Mouse (Mus musculus): Measurements from ENCODE around the gene Acrbp. TPM values are rescaled to one million over a fixed set of nuclear protein-coding genes. Genes with fewer than 3 reads are reported as not detected.

The Acrbp gene
- polyA plus RNA-seq, 1 experiment from 2014 or later, result 12.9 TPM

DNA sequence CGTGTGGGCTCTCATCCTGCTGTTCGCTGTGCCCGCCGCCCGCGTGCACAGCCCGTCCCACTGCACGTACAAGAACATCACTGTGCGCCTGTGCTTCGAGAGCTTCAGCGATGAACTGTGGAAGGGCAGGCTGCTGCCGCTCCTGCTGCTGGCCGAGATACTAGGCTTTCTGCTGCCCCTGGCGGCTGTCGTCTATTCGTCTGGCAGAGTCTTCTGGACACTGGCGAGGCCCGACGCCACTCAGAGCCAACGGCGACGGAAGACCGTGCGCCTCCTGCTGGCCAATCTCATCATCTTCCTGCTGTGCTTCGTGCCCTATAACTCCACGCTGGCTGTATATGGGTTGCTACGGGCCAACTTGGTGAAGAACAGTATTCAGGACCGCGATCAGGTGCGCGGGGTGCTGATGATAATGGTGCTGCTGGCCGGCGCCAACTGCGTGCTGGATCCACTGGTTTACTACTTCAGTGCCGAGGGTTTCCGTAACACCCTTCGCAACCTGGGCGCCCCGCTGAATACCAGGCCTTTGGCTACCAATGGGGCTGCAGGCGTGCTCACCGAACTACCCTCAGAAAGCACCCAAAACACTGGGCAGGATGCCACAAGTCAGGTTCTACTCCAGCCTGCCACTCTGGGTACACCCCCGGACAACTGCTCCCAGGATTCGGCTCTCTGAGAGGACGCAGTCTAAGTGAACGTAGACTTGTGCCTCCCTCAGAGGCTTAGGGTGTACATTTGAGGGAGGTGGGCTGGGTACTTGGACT is 32.5 kb downstream of the Acrbp start:
- no peaks in the 10 kb centered on the region for H3K9me3 ChIP-seq (ENCODE audit: control insufficient read depth, low read length)
- peak overlapping the region; percentile 26; the same call in 1 of the 2 replicates for H3K27ac ChIP-seq (ENCODE audit: low read length)
- H3K9ac ChIP-seq (ENCODE audit: low read length), result peak overlapping the region; percentile 59
- peak overlapping the region; percentile 41 for H3K4me3 ChIP-seq (ENCODE audit: low read length)
- H3K4me2 ChIP-seq (ENCODE audit: low read depth, low read length), result peak overlapping the region; percentile 63
- peak; percentile 96 for ATAC-seq (ENCODE audit: low read depth)
- 26% methylated on average over 45 of the region's 45 CpGs for WGBS
- H3K27me3 ChIP-seq (ENCODE audit: control insufficient read depth, insufficient read depth, low read depth, low read length), result no peaks in the 10 kb centered on the region
- no peaks in the 10 kb centered on the region for H3K4me1 ChIP-seq (replicated peaks; ENCODE audit: control insufficient read depth, insufficient read depth, low read length)
- no peaks in the 10 kb centered on the region for H3K36me3 ChIP-seq (ENCODE audit: control insufficient read depth, insufficient read depth, low read length)

DNA sequence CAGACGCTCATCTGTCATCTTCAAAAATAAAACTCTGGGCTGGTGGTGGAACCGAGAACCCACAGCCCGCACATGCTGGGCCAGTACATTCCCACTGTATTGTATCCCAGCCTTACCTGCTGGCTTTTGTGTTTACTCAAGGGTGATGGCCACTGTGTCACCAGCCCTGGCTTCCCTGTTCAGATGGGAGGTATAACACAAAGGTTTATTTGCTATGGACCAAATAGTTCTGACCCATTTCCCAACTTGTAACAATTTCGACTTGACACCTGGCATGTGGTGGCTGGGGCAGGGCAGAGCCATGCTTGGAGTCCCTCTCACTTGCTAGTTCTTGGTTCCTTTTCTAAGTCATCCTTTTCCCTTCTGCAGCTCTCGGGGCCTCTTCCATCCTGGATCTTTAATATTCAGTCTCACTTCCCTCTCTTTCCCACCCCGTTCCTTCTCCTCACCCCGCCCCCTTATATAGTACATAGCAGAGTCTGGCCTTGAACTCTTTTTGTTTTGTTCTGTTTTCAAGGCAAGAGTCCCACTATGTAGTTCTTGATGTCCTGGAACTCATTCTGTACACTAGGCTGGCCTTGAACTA is 33.4 kb downstream of the Acrbp start:
- WGBS, result 83% methylated on average over 7 of the region's 7 CpGs
- no peaks in the 10 kb centered on the region for H3K36me3 ChIP-seq (ENCODE audit: control insufficient read depth, insufficient read depth, low read length)
- no peak for ATAC-seq (ENCODE audit: low read depth)

DNA sequence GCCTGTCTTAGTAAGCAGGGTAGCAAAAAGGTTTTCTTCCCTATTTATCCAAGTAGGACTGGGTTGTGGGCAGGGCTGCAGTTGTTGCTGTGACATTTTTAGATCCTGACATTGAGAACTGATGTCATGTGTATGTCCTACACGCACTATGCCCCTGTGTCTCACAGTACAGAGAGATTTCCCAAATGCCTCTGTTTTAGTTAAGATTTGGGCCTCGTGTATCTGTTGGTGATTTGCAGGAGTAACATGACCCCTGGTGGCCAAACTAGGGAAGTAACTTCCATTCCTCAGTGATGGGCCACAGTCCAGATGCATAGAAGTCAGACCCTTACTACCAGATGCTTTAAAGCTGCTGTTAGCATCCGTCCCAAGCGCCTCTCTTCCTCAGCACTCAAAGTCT is 34.9 kb downstream of the Acrbp start:
- Histone ChIP-seq H3K27ac (ENCODE audit: low read length) (no peak overlapping the region), H3K4me1 (replicated peaks; ENCODE audit: control insufficient read depth, insufficient read depth, low read length) (peaks cover 11% of the 10 kb centered on the region), H3K4me2 (ENCODE audit: low read depth, low read length) (no peak overlapping the region), H3K9ac (ENCODE audit: low read length) (no peak overlapping the region), H3K4me3 (ENCODE audit: low read length) (no peak overlapping the region), H3K27me3 (ENCODE audit: control insufficient read depth, insufficient read depth, low read depth, low read length) (no peaks in the 10 kb centered on the region), H3K36me3 (ENCODE audit: control insufficient read depth, insufficient read depth, low read length) (no peaks in the 10 kb centered on the region), H3K9me3 (ENCODE audit: control insufficient read depth, low read length) (no peaks in the 10 kb centered on the region)
- 3% methylated on average over 4 of the region's 4 CpGs for WGBS
- peak; percentile 8 for ATAC-seq (ENCODE audit: low read depth)

More for the DNA sequence above, 33.4 kb downstream of the Acrbp start:
- no peaks in the 10 kb centered on the region for H3K4me1 ChIP-seq (replicated peaks; ENCODE audit: control insufficient read depth, insufficient read depth, low read length)
- H3K27me3 ChIP-seq (ENCODE audit: control insufficient read depth, insufficient read depth, low read depth, low read length), result no peaks in the 10 kb centered on the region
- H3K9ac ChIP-seq (ENCODE audit: low read length), result no peak overlapping the region
- H3K9me3 ChIP-seq (ENCODE audit: control insufficient read depth, low read length), result no peaks in the 10 kb centered on the region
- H3K4me2 ChIP-seq (ENCODE audit: low read depth, low read length), result no peak overlapping the region
- no peak overlapping the region for H3K4me3 ChIP-seq (ENCODE audit: low read length)
- no peak overlapping the region for H3K27ac ChIP-seq (ENCODE audit: low read length)

DNA sequence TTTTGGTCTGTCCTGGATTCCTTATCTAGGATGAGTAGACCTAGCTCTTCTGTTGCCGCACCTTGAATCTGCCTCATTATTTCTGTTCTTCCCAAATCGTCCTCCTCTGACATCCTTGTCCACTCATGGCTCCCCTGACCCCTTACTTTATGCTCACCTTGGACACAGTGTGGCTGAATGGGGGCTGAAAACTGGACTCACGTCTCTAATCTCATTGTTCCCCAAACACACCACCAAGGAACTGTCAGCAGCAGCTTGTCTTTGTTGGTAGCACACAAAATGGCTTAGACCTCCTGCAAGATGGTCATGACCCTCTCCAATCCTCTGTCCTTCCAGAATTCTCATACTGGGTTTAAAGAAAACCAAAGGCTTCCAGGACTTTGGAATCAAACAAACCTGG is 38.4 kb downstream of the Acrbp start:
- H3K9me3 ChIP-seq (ENCODE audit: control insufficient read depth, low read length), result no peaks in the 10 kb centered on the region
- peak overlapping the region; percentile 97 for H3K27ac ChIP-seq (ENCODE audit: low read length)
- no peaks in the 10 kb centered on the region for H3K27me3 ChIP-seq (ENCODE audit: control insufficient read depth, insufficient read depth, low read depth, low read length)
- ATAC-seq (ENCODE audit: low read depth), result no peak
- 69% methylated on average over 3 of the region's 3 CpGs for WGBS
- H3K4me1 ChIP-seq (replicated peaks; ENCODE audit: control insufficient read depth, insufficient read depth, low read length), result peaks cover 25% of the 10 kb centered on the region
- H3K4me2 ChIP-seq (ENCODE audit: low read depth, low read length), result no peak overlapping the region
- H3K36me3 ChIP-seq (ENCODE audit: control insufficient read depth, insufficient read depth, low read length), result no peaks in the 10 kb centered on the region
- H3K4me3 ChIP-seq (ENCODE audit: low read length), result no peak overlapping the region
- H3K9ac ChIP-seq (ENCODE audit: low read length), result no peak overlapping the region

DNA sequence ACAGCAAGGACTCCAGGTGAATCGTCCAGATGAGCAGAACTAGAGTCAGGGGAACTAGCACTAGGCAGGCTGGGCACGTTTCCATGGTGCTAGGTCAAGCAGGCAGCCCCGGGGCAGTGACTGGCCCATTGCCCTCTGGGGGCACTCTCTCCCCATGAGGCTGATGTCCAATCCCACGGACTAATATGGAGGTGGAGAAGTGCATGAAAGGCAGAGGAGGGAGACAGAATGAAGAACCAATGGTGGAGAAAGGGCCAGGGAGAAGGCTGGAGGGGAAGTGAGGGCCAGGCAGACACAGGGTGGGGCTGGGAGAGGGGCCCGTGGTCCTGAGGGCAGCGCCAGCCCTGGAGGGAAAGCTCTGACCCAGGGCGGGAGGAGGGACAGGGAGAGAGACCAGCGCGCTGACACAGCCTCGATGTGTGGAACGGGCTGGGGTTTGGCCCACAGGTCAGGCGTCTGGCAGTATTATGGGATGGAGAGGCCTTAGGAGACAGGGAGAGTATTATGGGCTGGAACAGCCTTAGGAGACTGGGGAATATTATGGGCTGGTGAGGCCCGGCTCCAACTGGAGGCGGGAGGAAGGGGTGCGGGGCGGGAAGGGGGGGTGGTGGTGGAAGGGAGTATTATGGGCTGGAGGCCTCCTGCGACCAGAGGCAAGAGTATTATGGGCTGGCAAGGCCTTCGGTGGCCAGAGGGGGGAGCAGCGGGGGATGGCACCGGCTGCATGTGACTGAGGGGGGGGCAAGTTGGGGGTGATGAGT is 39.3 kb downstream of the Acrbp start:
- no peaks in the 10 kb centered on the region for H3K36me3 ChIP-seq (ENCODE audit: control insufficient read depth, insufficient read depth, low read length)
- H3K4me1 ChIP-seq (replicated peaks; ENCODE audit: control insufficient read depth, insufficient read depth, low read length), result peaks cover 25% of the 10 kb centered on the region
- H3K9ac ChIP-seq (ENCODE audit: low read length), result peak overlapping the region; percentile 64
- no peaks in the 10 kb centered on the region for H3K27me3 ChIP-seq (ENCODE audit: control insufficient read depth, insufficient read depth, low read depth, low read length)
- peak; percentile 88 for ATAC-seq (ENCODE audit: low read depth)
- 3% methylated on average over 20 of the region's 20 CpGs for WGBS
- H3K4me2 ChIP-seq (ENCODE audit: low read depth, low read length), result peak overlapping the region; percentile 70
- H3K9me3 ChIP-seq (ENCODE audit: control insufficient read depth, low read length), result no peaks in the 10 kb centered on the region
- H3K27ac ChIP-seq (ENCODE audit: low read length), result peak overlapping the region; percentile 97
- H3K4me3 ChIP-seq (ENCODE audit: low read length), result no peak overlapping the region; the same call in none of the 2 replicates

DNA sequence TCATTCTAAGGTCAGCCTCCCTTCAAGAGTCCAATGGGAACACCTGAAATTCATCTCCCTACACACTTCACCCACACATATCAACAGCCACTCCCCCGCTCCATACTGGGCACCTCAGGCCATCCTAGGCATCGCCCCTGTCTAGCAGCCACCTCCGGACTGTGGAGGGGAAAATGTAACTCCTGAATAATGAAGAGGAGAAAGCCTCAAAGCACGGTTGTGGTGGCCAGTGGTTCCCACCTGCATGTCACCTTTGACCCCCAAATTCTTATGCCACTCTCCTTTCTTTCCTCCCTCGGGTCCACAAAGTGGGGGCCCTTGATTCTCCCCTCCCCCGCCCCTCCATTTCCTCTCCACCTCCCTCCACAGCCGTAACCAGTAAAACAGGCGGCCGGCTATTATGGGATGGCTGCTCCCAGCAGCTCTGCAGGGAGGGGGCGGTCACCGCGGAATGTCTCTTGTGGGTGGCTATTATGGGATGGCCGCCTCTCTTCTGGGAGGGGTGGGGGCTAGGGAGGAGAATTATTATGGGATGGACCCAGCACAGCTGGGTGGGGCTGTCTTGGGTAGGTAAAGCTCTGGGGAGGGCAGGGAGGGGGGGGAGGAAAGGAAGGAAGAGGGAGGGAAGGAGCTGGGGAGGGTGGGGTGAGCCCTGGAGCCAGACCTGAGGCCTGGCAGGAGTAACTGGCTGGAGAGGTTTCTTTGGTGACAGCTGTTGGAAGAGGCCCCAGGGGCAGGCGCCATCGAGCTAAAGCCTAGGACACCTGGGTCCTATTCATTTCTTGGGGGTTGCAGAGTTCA is 40.2 kb downstream of the Acrbp start:
- Histone ChIP-seq H3K4me2 (ENCODE audit: low read depth, low read length) (peak overlapping the region; percentile 70), H3K9ac (ENCODE audit: low read length) (peak overlapping the region; percentile 62), H3K36me3 (ENCODE audit: control insufficient read depth, insufficient read depth, low read length) (no peaks in the 10 kb centered on the region), H3K27ac (ENCODE audit: low read length) (peak overlapping the region; percentile 97), H3K4me1 (replicated peaks; ENCODE audit: control insufficient read depth, insufficient read depth, low read length) (peaks cover 25% of the 10 kb centered on the region), H3K4me3 (ENCODE audit: low read length) (peak overlapping the region; percentile 29), H3K27me3 (ENCODE audit: control insufficient read depth, insufficient read depth, low read depth, low read length) (no peaks in the 10 kb centered on the region), H3K9me3 (ENCODE audit: control insufficient read depth, low read length) (no peaks in the 10 kb centered on the region)
- ATAC-seq (ENCODE audit: low read depth), result peak; percentile 79
- 0% methylated on average over 15 of the region's 15 CpGs for WGBS

DNA sequence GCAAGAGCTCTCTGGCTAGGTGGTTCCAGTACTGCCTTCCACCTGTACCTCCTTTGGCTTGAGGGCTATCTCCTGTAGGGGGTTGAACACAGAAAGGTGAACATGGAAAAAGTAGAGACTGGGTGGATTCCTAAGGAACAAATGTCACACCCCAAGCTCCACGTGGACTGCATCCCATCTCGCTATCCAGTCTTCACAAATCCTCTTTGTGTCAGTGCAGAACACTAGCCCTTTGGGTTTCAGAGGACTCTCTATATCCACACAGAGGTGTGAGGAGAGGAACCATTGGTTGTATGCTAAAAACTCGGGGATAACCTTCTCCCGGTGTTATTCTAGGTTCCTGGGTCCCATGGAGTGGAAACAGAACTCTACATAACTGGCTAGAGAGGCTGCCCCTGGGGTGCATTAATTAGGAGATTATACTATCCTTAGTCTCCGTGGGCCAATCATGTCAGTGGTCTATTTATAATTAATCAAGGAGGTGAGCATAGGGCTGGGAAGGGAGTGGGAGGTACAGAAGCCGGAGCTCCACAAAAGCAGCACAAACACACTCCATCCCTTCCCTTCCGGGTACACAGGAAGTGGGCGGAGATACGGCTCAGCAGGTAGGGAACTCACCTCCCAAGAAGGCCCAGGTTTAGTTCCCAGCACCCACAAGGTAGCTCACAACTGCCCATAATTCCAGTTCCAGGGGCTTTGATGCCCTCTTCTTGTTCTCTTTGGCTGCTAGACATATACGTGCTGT is 41.0 kb downstream of the Acrbp start:
- no peaks in the 10 kb centered on the region for H3K36me3 ChIP-seq (ENCODE audit: control insufficient read depth, insufficient read depth, low read length)
- no peak for ATAC-seq (ENCODE audit: low read depth)
- H3K4me2 ChIP-seq (ENCODE audit: low read depth, low read length), result peak overlapping the region; percentile 70
- 49% methylated on average over 10 of the region's 10 CpGs for WGBS
- H3K9me3 ChIP-seq (ENCODE audit: control insufficient read depth, low read length), result no peaks in the 10 kb centered on the region
- H3K4me3 ChIP-seq (ENCODE audit: low read length), result 0 out of 2 replicates have a peak overlapping the region, but pooled peaks have one; percentile 11
- peak overlapping the region; percentile 97 for H3K27ac ChIP-seq (ENCODE audit: low read length)
- H3K9ac ChIP-seq (ENCODE audit: low read length), result peak overlapping the region; percentile 62
- no peaks in the 10 kb centered on the region for H3K27me3 ChIP-seq (ENCODE audit: control insufficient read depth, insufficient read depth, low read depth, low read length)
- peaks cover 25% of the 10 kb centered on the region for H3K4me1 ChIP-seq (replicated peaks; ENCODE audit: control insufficient read depth, insufficient read depth, low read length)

DNA sequence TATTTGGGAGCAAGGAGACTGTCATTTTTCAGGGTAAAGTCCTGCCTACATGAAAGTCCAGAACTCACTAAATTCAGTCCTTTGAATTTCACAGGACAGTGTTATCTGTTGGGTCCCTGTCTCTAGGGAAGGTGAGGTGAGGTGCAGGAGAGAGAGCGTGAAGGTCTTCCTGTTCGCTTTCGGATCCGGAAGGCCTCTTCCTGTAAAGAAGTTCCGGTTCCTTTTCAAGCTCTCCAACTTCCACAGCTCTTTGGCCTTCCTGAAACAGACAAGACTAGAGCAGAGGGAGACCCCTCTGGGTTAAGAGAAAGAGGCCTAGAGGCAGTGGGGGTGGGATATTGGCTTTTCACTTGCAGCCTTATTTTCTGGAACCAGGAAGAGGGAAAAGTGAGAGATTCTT is 42.9 kb downstream of the Acrbp start:
- H3K36me3 ChIP-seq (ENCODE audit: control insufficient read depth, insufficient read depth, low read length), result no peaks in the 10 kb centered on the region
- 74% methylated on average over 5 of the region's 5 CpGs for WGBS
- no peak overlapping the region for H3K4me2 ChIP-seq (ENCODE audit: low read depth, low read length)
- no peak overlapping the region for H3K4me3 ChIP-seq (ENCODE audit: low read length)
- 0 out of 2 replicates have a peak overlapping the region, but pooled peaks have one; percentile 4 for H3K27ac ChIP-seq (ENCODE audit: low read length)
- H3K9me3 ChIP-seq (ENCODE audit: control insufficient read depth, low read length), result no peaks in the 10 kb centered on the region
- ATAC-seq (ENCODE audit: low read depth), result no peak
- H3K27me3 ChIP-seq (ENCODE audit: control insufficient read depth, insufficient read depth, low read depth, low read length), result no peaks in the 10 kb centered on the region
- H3K4me1 ChIP-seq (replicated peaks; ENCODE audit: control insufficient read depth, insufficient read depth, low read length), result peaks cover 25% of the 10 kb centered on the region
- H3K9ac ChIP-seq (ENCODE audit: low read length), result no peak overlapping the region

All from lung, embryonic 16.5 days (tissue).